Mouse (Mus musculus): Measurements from ENCODE around the gene Ntrk3. TPM values are rescaled to one million over a fixed set of nuclear protein-coding genes. Genes with fewer than 3 reads are reported as not detected.

Gene Ntrk3
- polyA plus RNA-seq, 1 experiment from 2014 or later = 3.1 TPM

DNA sequence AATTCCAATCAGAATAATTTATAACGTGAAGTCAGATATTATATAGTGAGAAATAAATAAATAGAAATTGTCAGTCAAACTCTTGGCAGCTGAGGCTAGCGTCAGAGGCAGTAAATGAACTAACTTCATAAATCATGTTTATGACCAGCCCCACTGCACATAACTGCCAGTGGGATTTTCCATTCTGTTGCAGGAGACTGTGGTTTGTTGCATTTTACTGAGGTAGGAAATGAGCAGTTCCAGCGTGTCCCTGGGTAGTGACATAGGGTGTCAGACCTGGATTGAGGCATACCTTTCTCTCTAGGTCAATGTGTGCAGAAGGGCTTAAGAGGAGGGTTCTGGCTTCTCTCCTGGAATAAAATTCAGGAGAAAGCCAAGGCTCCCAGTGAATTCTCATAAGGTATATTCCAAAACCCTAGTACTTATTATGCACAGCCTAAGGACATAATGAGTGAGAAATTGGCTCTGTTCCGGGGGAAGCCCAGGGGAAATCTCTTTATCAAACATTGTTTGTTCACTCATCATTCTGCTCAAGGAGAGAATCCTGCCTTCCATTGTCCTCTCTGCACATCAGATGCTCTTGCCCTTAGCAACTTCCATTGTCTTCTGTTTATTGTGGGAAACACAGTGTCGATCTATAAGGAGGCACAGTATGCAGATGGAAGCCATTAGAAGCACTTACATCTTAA, 565.4 kb downstream of the Ntrk3 start:
- WGBS = 50% methylated on average over 5 of the region's 5 CpGs
- no peaks in the 10 kb centered on the region for H3K27me3 ChIP-seq
- ATAC-seq (ENCODE audit: insufficient number of reproducible peaks, low FRiP score, low TSS enrichment, low read depth) = no peak; the same call in 1 of the 2 replicates

DNA sequence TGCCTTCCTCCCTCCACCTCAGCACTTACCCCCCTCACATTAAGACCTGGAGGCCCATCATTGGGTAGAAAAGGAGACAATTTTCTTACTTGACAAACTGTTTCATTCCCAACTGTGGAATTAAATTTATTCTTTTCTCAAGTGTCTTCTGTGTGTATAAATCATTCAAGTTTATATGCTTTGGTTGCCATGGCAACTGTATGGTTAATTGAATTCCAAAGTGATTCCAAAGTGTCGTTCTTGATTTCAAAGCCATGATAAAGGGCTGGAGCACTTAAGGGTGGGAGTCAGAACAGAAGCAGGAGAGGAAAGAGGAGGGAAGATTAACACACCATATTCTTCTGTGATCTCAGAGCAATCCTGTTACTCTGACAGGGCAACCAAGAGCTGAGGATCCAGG, 572.3 kb downstream of the Ntrk3 start:
- Histone ChIP-seq H3K36me3 (no peaks in the 10 kb centered on the region), H3K9me3 (no peaks in the 10 kb centered on the region), H3K27me3 (no peaks in the 10 kb centered on the region), H3K4me1 (no peaks in the 10 kb centered on the region), H3K4me3 (no peak overlapping the region), H3K4me2 (no peak overlapping the region), H3K27ac (no peak overlapping the region), H3K9ac (no peak overlapping the region)
- ATAC-seq (ENCODE audit: insufficient number of reproducible peaks, low FRiP score, low TSS enrichment, low read depth) = no peak
- 28% methylated on average over 1 of the region's 1 CpGs for WGBS

More for the DNA sequence above, 565.4 kb downstream of the Ntrk3 start:
- H3K27ac ChIP-seq = no peak overlapping the region
- no peak overlapping the region for H3K4me3 ChIP-seq
- H3K9ac ChIP-seq = no peak overlapping the region
- no peaks in the 10 kb centered on the region for H3K36me3 ChIP-seq
- no peaks in the 10 kb centered on the region for H3K4me1 ChIP-seq
- H3K9me3 ChIP-seq = no peaks in the 10 kb centered on the region
- H3K4me2 ChIP-seq = no peak overlapping the region

DNA sequence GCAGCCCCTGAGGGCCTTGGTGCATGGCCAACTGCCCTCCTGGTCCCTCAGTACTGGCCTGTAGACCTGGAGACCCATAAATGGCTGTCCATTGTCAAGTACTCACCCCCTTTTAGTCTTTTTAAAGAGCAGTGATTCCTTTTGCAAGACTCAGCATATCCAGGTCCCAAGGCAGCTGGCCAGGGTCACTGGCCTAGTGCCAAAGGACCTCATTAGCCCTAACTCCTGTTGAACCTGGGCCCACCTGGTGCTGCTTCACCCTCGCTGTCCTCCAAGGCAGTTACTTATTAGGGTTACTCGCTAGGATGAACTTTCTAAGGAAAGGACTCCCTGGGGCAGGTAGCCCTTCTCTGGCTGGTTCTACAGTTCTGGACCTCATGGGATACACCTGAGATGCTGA, 579.9 kb downstream of the Ntrk3 start:
- Histone ChIP-seq H3K27ac (no peak overlapping the region), H3K4me2 (no peak overlapping the region), H3K36me3 (no peaks in the 10 kb centered on the region), H3K9ac (no peak overlapping the region), H3K4me1 (no peaks in the 10 kb centered on the region), H3K4me3 (no peak overlapping the region), H3K27me3 (no peaks in the 10 kb centered on the region), H3K9me3 (no peaks in the 10 kb centered on the region)
- 73% methylated on average over 2 of the region's 2 CpGs for WGBS
- no peak for ATAC-seq (ENCODE audit: insufficient number of reproducible peaks, low FRiP score, low TSS enrichment, low read depth)

DNA sequence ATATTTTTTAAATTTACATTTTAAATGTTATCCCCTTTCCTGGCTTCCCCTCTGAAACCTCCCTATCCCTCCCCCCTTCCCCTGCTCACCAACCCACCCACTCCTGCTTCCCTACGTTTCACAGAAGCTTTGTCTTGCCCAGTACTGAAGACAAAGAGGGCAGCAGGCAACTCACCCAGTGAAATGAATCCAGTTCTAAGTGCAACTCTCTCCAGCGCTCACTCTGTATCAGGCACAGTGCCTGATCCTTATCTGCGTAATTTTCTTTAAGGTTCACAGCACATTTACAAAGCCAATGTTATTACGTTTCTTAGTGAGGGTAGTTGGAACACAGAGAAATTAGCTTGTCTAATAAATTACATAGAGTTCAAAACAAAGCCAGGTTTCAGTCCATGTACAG, 592.6 kb downstream of the Ntrk3 start:
- no peak for ATAC-seq (ENCODE audit: insufficient number of reproducible peaks, low FRiP score, low TSS enrichment, low read depth)
- no peak overlapping the region for H3K4me3 ChIP-seq
- H3K9me3 ChIP-seq = no peaks in the 10 kb centered on the region
- no peak overlapping the region for H3K27ac ChIP-seq
- H3K9ac ChIP-seq = no peak overlapping the region
- H3K36me3 ChIP-seq = no peaks in the 10 kb centered on the region
- H3K27me3 ChIP-seq = no peaks in the 10 kb centered on the region
- WGBS = 61% methylated on average over 4 of the region's 4 CpGs
- H3K4me1 ChIP-seq = no peaks in the 10 kb centered on the region
- H3K4me2 ChIP-seq = no peak overlapping the region

DNA sequence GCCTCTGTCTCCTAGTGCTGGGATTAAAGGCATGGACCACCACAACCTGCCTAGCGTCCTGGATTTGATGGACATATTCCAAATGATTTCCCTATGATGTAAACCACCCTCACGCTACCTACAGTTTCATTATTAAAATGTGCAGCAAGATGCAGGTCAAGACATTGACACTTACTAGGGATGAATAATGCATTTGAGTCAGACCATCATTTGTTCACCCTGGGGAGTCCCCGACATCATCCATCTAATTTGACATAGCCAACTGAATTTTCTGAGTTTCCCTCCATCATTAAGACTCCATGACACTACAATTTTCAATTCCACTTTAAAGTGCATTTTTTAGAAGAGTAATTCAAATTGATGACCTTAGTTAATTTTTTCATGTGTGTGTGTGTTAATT, 593.0 kb downstream of the Ntrk3 start:
- H3K27me3 ChIP-seq = no peaks in the 10 kb centered on the region
- H3K36me3 ChIP-seq = no peaks in the 10 kb centered on the region
- H3K4me2 ChIP-seq = no peak overlapping the region
- WGBS = 73% methylated on average over 3 of the region's 3 CpGs
- H3K9ac ChIP-seq = no peak overlapping the region
- H3K9me3 ChIP-seq = no peaks in the 10 kb centered on the region
- H3K4me1 ChIP-seq = no peaks in the 10 kb centered on the region
- H3K27ac ChIP-seq = no peak overlapping the region
- no peak for ATAC-seq (ENCODE audit: insufficient number of reproducible peaks, low FRiP score, low TSS enrichment, low read depth)
- H3K4me3 ChIP-seq = no peak overlapping the region

DNA sequence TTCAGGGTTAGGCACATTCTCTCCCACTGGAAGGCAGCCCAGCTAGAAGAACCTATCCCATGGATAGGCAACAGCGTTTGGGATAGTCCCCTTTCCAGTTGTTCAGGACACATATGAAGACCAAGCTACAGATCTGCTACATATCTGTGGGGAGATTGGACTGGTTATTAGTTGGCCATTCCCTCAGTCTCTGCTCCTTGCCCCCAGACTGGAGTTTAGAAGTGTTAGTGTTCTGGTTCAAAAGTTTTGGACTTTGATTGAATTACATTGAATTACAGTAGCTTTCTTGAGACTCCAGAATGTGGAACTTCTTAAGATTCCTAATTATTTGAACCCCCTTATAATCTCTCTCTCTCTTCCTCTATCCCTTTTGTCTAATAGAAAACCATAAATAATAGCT, 607.8 kb downstream of the Ntrk3 start:
- Histone ChIP-seq H3K27me3 (no peaks in the 10 kb centered on the region), H3K4me1 (no peaks in the 10 kb centered on the region), H3K4me3 (no peak overlapping the region), H3K9me3 (no peaks in the 10 kb centered on the region), H3K27ac (no peak overlapping the region), H3K36me3 (no peaks in the 10 kb centered on the region), H3K9ac (no peak overlapping the region), H3K4me2 (no peak overlapping the region)
- 84% methylated on average over 1 of the region's 1 CpGs for WGBS
- ATAC-seq (ENCODE audit: insufficient number of reproducible peaks, low FRiP score, low TSS enrichment, low read depth) = no peak

Other genes with a start within 250 kb of the Ntrk3 start
- gene Mrps11, start 45.1 kb upstream of the Ntrk3 start, polyA plus RNA-seq (2015; fragmentation: Nextera tagmentation; extraction: Ambion mirVana) = 64.9 and 68.3 TPM in 2 replicates
- 54.6 and 55.1 TPM in 2 replicates for gene Mrpl46, start 45.5 kb upstream of the Ntrk3 start, polyA plus RNA-seq (2015; fragmentation: Nextera tagmentation; extraction: Ambion mirVana)
- 16.0 and 17.2 TPM in 2 replicates for gene Det1, start 109.3 kb upstream of the Ntrk3 start, polyA plus RNA-seq (2015; fragmentation: Nextera tagmentation; extraction: Ambion mirVana)
- gene Aen, start 157.8 kb upstream of the Ntrk3 start, polyA plus RNA-seq (2015; fragmentation: Nextera tagmentation; extraction: Ambion mirVana) = 38.7 and 41.8 TPM in 2 replicates
- 3.9 and 4.1 TPM in 2 replicates for gene Isg20, start 175.4 kb upstream of the Ntrk3 start, polyA plus RNA-seq (2015; fragmentation: Nextera tagmentation; extraction: Ambion mirVana)

Measured in limb, embryonic 15.5 days (tissue).